Comparison of ENCODE assay signal across 8 mouse cellular contexts in genomic region chr11:120467736-120468092, GRCm38 (mm10). TPM values are rescaled to one million over a fixed set of nuclear protein-coding genes. Genes with fewer than 3 reads are reported as not detected.
DNase-seq lines count a peak whose midpoint lies in the region; ATAC-seq and TF ChIP-seq lines count a peak whose summit lies in the region.

No protein-coding gene starts in this region.

- no peak for DNase-seq in liver, adult 2 months (ENCODE audit: extremely low read depth, low read depth, low spot score)
- DNase-seq in liver = no peak
- DNase-seq in embryonic facial prominence, embryonic 14.5 days (ENCODE audit: low spot score) = no peak
- DNase-seq in urinary bladder, postnatal 10 days (ENCODE audit: low spot score) = no peak
- DNase-seq in cerebellum, postnatal 4 days (ENCODE audit: low spot score in 2 of 2) = no peak
- DNase-seq in adrenal gland, adult (ENCODE audit: inconsistent age in 2 of 2, low spot score in 1 of 2) = no peak

- H3K36me3 ChIP-seq in liver, adult 2 months (ENCODE audit: control insufficient read depth, insufficient read depth, low read length) = peaks cover 11% of the 10 kb centered on the region
- H3K36me3 ChIP-seq in embryonic facial prominence, embryonic 14.5 days (ENCODE audit: control insufficient read depth, insufficient read depth, low read length) = peaks cover 63% of the 10 kb centered on the region
- H3K36me3 ChIP-seq in intestine, embryonic 15.5 days = peaks cover 33% of the 10 kb centered on the region
- H3K36me3 ChIP-seq in neural tube, embryonic 12.5 days = peaks cover 60% of the 10 kb centered on the region

- TF ChIP-seq CTCF in liver, adult 2 months (IDR thresholded peaks at IDR 0.05; ENCODE audit: low read depth, low read length) = no peak

- peak overlapping the region; percentile 90 for H3K4me3 ChIP-seq in liver, adult 2 months (ENCODE audit: insufficient read depth, low read depth, low read length)
- peak overlapping the region; percentile 98 for H3K4me3 ChIP-seq in embryonic facial prominence, embryonic 14.5 days (ENCODE audit: low read depth, low read length)
- peak overlapping the region; percentile 86 for H3K4me3 ChIP-seq in intestine, embryonic 15.5 days (replicated peaks)
- peak overlapping the region; percentile 92 for H3K4me3 ChIP-seq in neural tube, embryonic 12.5 days

- no peaks in the 10 kb centered on the region for H3K9me3 ChIP-seq in embryonic facial prominence, embryonic 14.5 days (ENCODE audit: control insufficient read depth, low read length)
- H3K9me3 ChIP-seq in intestine, embryonic 15.5 days = no peaks in the 10 kb centered on the region
- no peaks in the 10 kb centered on the region for H3K9me3 ChIP-seq in neural tube, embryonic 12.5 days

- 0% methylated on average over 33 of the region's 33 CpGs for WGBS in liver, adult 2 months
- WGBS in embryonic facial prominence, embryonic 14.5 days = 7% methylated on average over 9 of the region's 33 CpGs
- under 1% methylated on average over 33 of the region's 33 CpGs for WGBS in intestine, embryonic 15.5 days
- 1% methylated on average over 33 of the region's 33 CpGs for WGBS in neural tube, embryonic 12.5 days

- peak overlapping the region; percentile 95 for H3K9ac ChIP-seq in liver, adult 2 months (ENCODE audit: low read depth, low read length)
- peak overlapping the region; percentile 88 for H3K9ac ChIP-seq in embryonic facial prominence, embryonic 14.5 days (ENCODE audit: low read depth, low read length)
- peak overlapping the region; percentile 73 for H3K9ac ChIP-seq in intestine, embryonic 15.5 days
- H3K9ac ChIP-seq in neural tube, embryonic 12.5 days = peak overlapping the region; percentile 80

- H3K27ac ChIP-seq in liver, adult 2 months (replicated peaks; ENCODE audit: insufficient read depth, low read depth, low read length) = peak overlapping the region; percentile 59
- peak overlapping the region; percentile 52; the same call in 1 of the 2 replicates for H3K27ac ChIP-seq in embryonic facial prominence, embryonic 14.5 days (replicated peaks; ENCODE audit: low read depth, low read length)
- peak overlapping the region; percentile 51; the same call in 1 of the 2 replicates for H3K27ac ChIP-seq in intestine, embryonic 15.5 days
- H3K27ac ChIP-seq in neural tube, embryonic 12.5 days = no peak overlapping the region

- H3K4me1 ChIP-seq in liver, adult 2 months (ENCODE audit: control insufficient read depth, insufficient read depth, low read length) = peaks cover 25% of the 10 kb centered on the region
- peaks cover 15% of the 10 kb centered on the region for H3K4me1 ChIP-seq in embryonic facial prominence, embryonic 14.5 days (ENCODE audit: control insufficient read depth, insufficient read depth, low read length)
- H3K4me1 ChIP-seq in intestine, embryonic 15.5 days (replicated peaks) = peaks cover 20% of the 10 kb centered on the region
- H3K4me1 ChIP-seq in neural tube, embryonic 12.5 days = peaks cover 25% of the 10 kb centered on the region

- no peak for TF ChIP-seq POLR2A in liver, adult 2 months (IDR thresholded peaks at IDR 0.05; ENCODE audit: extremely low read depth, insufficient read depth, low read length)

- H3K27me3 ChIP-seq in liver, adult 2 months (ENCODE audit: control insufficient read depth, insufficient read depth, low read length) = no peaks in the 10 kb centered on the region
- no peaks in the 10 kb centered on the region for H3K27me3 ChIP-seq in embryonic facial prominence, embryonic 14.5 days (replicated peaks; ENCODE audit: control insufficient read depth, insufficient read depth, low read length)
- H3K27me3 ChIP-seq in intestine, embryonic 15.5 days (replicated peaks) = no peaks in the 10 kb centered on the region
- no peaks in the 10 kb centered on the region for H3K27me3 ChIP-seq in neural tube, embryonic 12.5 days (replicated peaks)

- H3K4me2 ChIP-seq in embryonic facial prominence, embryonic 14.5 days (ENCODE audit: low read depth, low read length) = peak overlapping the region; percentile 83
- H3K4me2 ChIP-seq in intestine, embryonic 15.5 days (replicated peaks) = peak overlapping the region; percentile 90
- peak overlapping the region; percentile 95 for H3K4me2 ChIP-seq in neural tube, embryonic 12.5 days (replicated peaks)

- no peak; the same call in 1 of the 2 replicates for ATAC-seq in embryonic facial prominence, embryonic 14.5 days (ENCODE audit: low read depth)
- ATAC-seq in intestine, embryonic 15.5 days = peak; percentile 77; the same call in 1 of the 2 replicates
- ATAC-seq in neural tube, embryonic 12.5 days (ENCODE audit: low FRiP score, low read depth) = peak; percentile 73

- peaks cover 10% of the 10 kb centered on the region for H3K79me2 ChIP-seq in liver, adult 2 months (ENCODE audit: control insufficient read depth, insufficient read depth, low read length)

RNA-seq across cellular contexts. Expression of gene Arl16, which starts 0.3 kb away (rescaled TPM):
- 9.5 and 9.6 TPM in 2 replicates for total RNA-seq in liver, adult 2 months (2014; rRNA removed)
- polyA plus RNA-seq in liver, adult 2 months (2012; rRNA removed) = 12.2 and 14.8 TPM in 2 replicates
- 43.2 and 46.4 TPM in 2 replicates for polyA plus RNA-seq in embryonic facial prominence, embryonic 14.5 days (2014; fragmentation: Nextera tagmentation; extraction: Ambion mirVana)
- polyA plus RNA-seq in intestine, embryonic 15.5 days (2015; fragmentation: Nextera tagmentation; extraction: Ambion mirVana) = 34.7 and 36.5 TPM in 2 replicates
- polyA plus RNA-seq in neural tube, embryonic 12.5 days (2016; fragmentation: Nextera tagmentation; extraction: Ambion mirVana) = 63.6 and 64.5 TPM in 2 replicates

RNA-seq across cellular contexts. Expression of gene Ccdc137, which starts 9.8 kb away (rescaled TPM):
- 4.6 and 5.7 TPM in 2 replicates for total RNA-seq in liver, adult 2 months (2014; rRNA removed)
- 5.8 and 8.7 TPM in 2 replicates for polyA plus RNA-seq in liver, adult 2 months (2012; rRNA removed)
- polyA plus RNA-seq in embryonic facial prominence, embryonic 14.5 days (2014; fragmentation: Nextera tagmentation; extraction: Ambion mirVana) = 27.7 and 27.9 TPM in 2 replicates
- polyA plus RNA-seq in intestine, embryonic 15.5 days (2015; fragmentation: Nextera tagmentation; extraction: Ambion mirVana) = 27.6 and 31.3 TPM in 2 replicates
- polyA plus RNA-seq in neural tube, embryonic 12.5 days (2016; fragmentation: Nextera tagmentation; extraction: Ambion mirVana) = 30.9 and 34.7 TPM in 2 replicates

RNA-seq across cellular contexts. Expression of gene Oxld1, which starts 9.8 kb away (rescaled TPM):
- 20.7 and 28.9 TPM in 2 replicates for total RNA-seq in liver, adult 2 months (2014; rRNA removed)
- polyA plus RNA-seq in liver, adult 2 months (2012; rRNA removed) = 29.2 and 32.6 TPM in 2 replicates
- 12.8 and 15.3 TPM in 2 replicates for polyA plus RNA-seq in embryonic facial prominence, embryonic 14.5 days (2014; fragmentation: Nextera tagmentation; extraction: Ambion mirVana)
- polyA plus RNA-seq in intestine, embryonic 15.5 days (2015; fragmentation: Nextera tagmentation; extraction: Ambion mirVana) = 16.4 and 18.2 TPM in 2 replicates
- 12.5 and 13.8 TPM in 2 replicates for polyA plus RNA-seq in neural tube, embryonic 12.5 days (2016; fragmentation: Nextera tagmentation; extraction: Ambion mirVana)

RNA-seq across cellular contexts. Expression of gene Pde6g, which starts 14.4 kb away (rescaled TPM):
- 0.46 and 0.81 TPM in 2 replicates for total RNA-seq in liver, adult 2 months (2014; rRNA removed)
- polyA plus RNA-seq in liver, adult 2 months (2012; rRNA removed) = 0.98 and 1.8 TPM in 2 replicates
- polyA plus RNA-seq in embryonic facial prominence, embryonic 14.5 days (2014; fragmentation: Nextera tagmentation; extraction: Ambion mirVana) = not detected in 2 replicates
- polyA plus RNA-seq in intestine, embryonic 15.5 days (2015; fragmentation: Nextera tagmentation; extraction: Ambion mirVana) = 0.18 and 0.34 TPM in 2 replicates
- 0.27 and 0.32 TPM in 2 replicates for polyA plus RNA-seq in neural tube, embryonic 12.5 days (2016; fragmentation: Nextera tagmentation; extraction: Ambion mirVana)

RNA-seq across cellular contexts. Expression of gene Mrpl12, which starts 16.7 kb away (rescaled TPM):
- total RNA-seq in liver, adult 2 months (2014; rRNA removed) = 43.6 and 46.6 TPM in 2 replicates
- polyA plus RNA-seq in liver, adult 2 months (2012; rRNA removed) = 221 and 232 TPM in 2 replicates
- polyA plus RNA-seq in embryonic facial prominence, embryonic 14.5 days (2014; fragmentation: Nextera tagmentation; extraction: Ambion mirVana) = 135 and 148 TPM in 2 replicates
- polyA plus RNA-seq in intestine, embryonic 15.5 days (2015; fragmentation: Nextera tagmentation; extraction: Ambion mirVana) = 222 and 231 TPM in 2 replicates
- polyA plus RNA-seq in neural tube, embryonic 12.5 days (2016; fragmentation: Nextera tagmentation; extraction: Ambion mirVana) = 116 and 117 TPM in 2 replicates
